Mouse (Mus musculus) heart, embryonic 12.5 days (tissue): ENCODE data around the gene Fcna. TPM values are rescaled to one million over a fixed set of nuclear protein-coding genes. Genes with fewer than 3 reads are reported as not detected.

Experiments used
- ATAC-seq: fragments of 200-750 bp; cut with Nextera tagmentation; 2 replicates; pipeline ENCODE4 v1.8.0; 2017; ENCODE audit warnings: moderate TSS enrichment, moderate library complexity; ENCODE audit not compliant: insufficient number of reproducible peaks, low FRiP score
- H3K27ac ChIP-seq: fragments of 300-500 bp; sonication (generic); 2 replicates; pipeline ENCODE4 v1.5.1; 2016; ENCODE audit warnings: mild to moderate bottlenecking, moderate library complexity; ENCODE audit not compliant: poor library complexity, severe bottlenecking
- H3K27me3 ChIP-seq: fragments of 300-500 bp; sonication (generic); replicated peaks from 2 replicates; pipeline ENCODE4 v1.6.1; 2016; ENCODE audit warnings: mild to moderate bottlenecking, moderate library complexity
- H3K36me3 ChIP-seq: fragments of 300-500 bp; sonication (generic); 2 replicates; pipeline ENCODE4 v1.6.1; 2016; ENCODE audit warnings: mild to moderate bottlenecking, moderate library complexity
- H3K4me1 ChIP-seq: fragments of 300-500 bp; sonication (generic); replicated peaks from 2 replicates; pipeline ENCODE4 v1.6.1; 2016; ENCODE audit warnings: mild to moderate bottlenecking
- H3K4me2 ChIP-seq: fragments of 300-500 bp; sonication (generic); 2 replicates; pipeline ENCODE4 v1.6.1; 2016; ENCODE audit warnings: mild to moderate bottlenecking, moderate library complexity
- H3K4me3 ChIP-seq: fragments of 300-500 bp; sonication (generic); 2 replicates; pipeline ENCODE4 v1.5.1; 2016; ENCODE audit warnings: mild to moderate bottlenecking
- H3K9ac ChIP-seq: fragments of 300-500 bp; sonication (generic); 2 replicates; pipeline ENCODE4 v1.6.1; 2016; ENCODE audit warnings: mild to moderate bottlenecking, moderate library complexity
- H3K9me3 ChIP-seq: fragments of 300-500 bp; sonication (generic); replicated peaks from 2 replicates; pipeline ENCODE4 v1.6.1; 2016; ENCODE audit warnings: mild to moderate bottlenecking, moderate library complexity
- WGBS: fragments of 180-500 bp; shearing (Covaris S2); methylation state at CpG from one replicate; pipeline ENCODE4 v1.1.7; 2016; 5-methylcytosine and 5-hydroxymethylcytosine counted together
- polyA plus RNA-seq: library from polyadenylated mRNA; unstranded; fragments of >200 nt; fragmentation: Nextera tagmentation; extraction: Ambion mirVana; gene quantifications from 2 replicates; pipeline ENCODE4 v1.2.1, GENCODE M21; 2016

Fcna gene
- 0.63 and 1.1 TPM in 2 replicates for polyA plus RNA-seq

- H3K9me3 ChIP-seq, result no peaks in the 10 kb centered on the region
- no peak within 1 kb of the TSS for H3K4me3 ChIP-seq
- H3K36me3 ChIP-seq, result no peaks in the 10 kb centered on the region
- ATAC-seq, result no peak
- H3K27me3 ChIP-seq, result peaks cover 7% of the 10 kb centered on the region; the same call in 1 of the 2 replicates
- no peak within 1 kb of the TSS for H3K9ac ChIP-seq
- H3K4me2 ChIP-seq, result no peak within 1 kb of the TSS
- H3K4me1 ChIP-seq, result no peaks in the 10 kb centered on the region
- no peak within 1 kb of the TSS for H3K27ac ChIP-seq
- 62% methylated on average over 6 of the region's 6 CpGs for WGBS
Measured at GRCm38 (mm10) chr2:25627811-25628210, at the start of gene Fcna. Gene Fcna (minus strand): TSS chr2:25628030.

- no peak within 1 kb of the TSS for H3K4me2 ChIP-seq
- WGBS, result 80% methylated on average over 3 of the region's 3 CpGs
- H3K4me1 ChIP-seq, result no peaks in the 10 kb centered on the region
- H3K4me3 ChIP-seq, result no peak within 1 kb of the TSS
- no peak within 1 kb of the TSS for H3K9ac ChIP-seq
- H3K27ac ChIP-seq, result no peak within 1 kb of the TSS
- no peaks in the 10 kb centered on the region for H3K36me3 ChIP-seq
- no peaks in the 10 kb centered on the region for H3K9me3 ChIP-seq
- no peak for ATAC-seq
- no peaks in the 10 kb centered on the region; the same call in 1 of the 2 replicates for H3K27me3 ChIP-seq
Measured at GRCm38 (mm10) chr2:25676486-25676885, 48.7 kb upstream of the Fcna start, which contains the start of gene Lcn6. Gene Lcn6 (plus strand): TSS chr2:25676786.

- Histone ChIP-seq H3K36me3 (no peaks in the 10 kb centered on the region), H3K9ac (no peak overlapping the region), H3K27me3 (no peaks in the 10 kb centered on the region), H3K9me3 (no peaks in the 10 kb centered on the region), H3K27ac (no peak overlapping the region), H3K4me3 (no peak overlapping the region), H3K4me1 (no peaks in the 10 kb centered on the region), H3K4me2 (no peak overlapping the region)
- WGBS, result 53% methylated on average over 1 of the region's 1 CpGs
- no peak for ATAC-seq
Measured at GRCm38 (mm10) chr2:25666516-25666915, 38.7 kb upstream of the Fcna start.

- Histone ChIP-seq H3K9me3 (no peaks in the 10 kb centered on the region), H3K4me1 (no peaks in the 10 kb centered on the region), H3K27me3 (no peaks in the 10 kb centered on the region), H3K9ac (no peak overlapping the region), H3K27ac (no peak overlapping the region), H3K4me2 (no peak overlapping the region), H3K36me3 (no peaks in the 10 kb centered on the region), H3K4me3 (no peak overlapping the region)
- WGBS, result 80% methylated on average over 5 of the region's 5 CpGs
- ATAC-seq, result no peak
Measured at GRCm38 (mm10) chr2:25664125-25664524, 36.3 kb upstream of the Fcna start.

GRCm38 (mm10) chr2:25663511-25663910 is 35.7 kb upstream of the Fcna start:
- H3K4me3 ChIP-seq, result no peak overlapping the region

GRCm38 (mm10) chr2:25661245-25661970 is 33.6 kb upstream of the Fcna start:
- Histone ChIP-seq H3K4me2 (no peak overlapping the region), H3K36me3 (no peaks in the 10 kb centered on the region), H3K4me1 (no peaks in the 10 kb centered on the region), H3K27ac (no peak overlapping the region), H3K9ac (no peak overlapping the region), H3K27me3 (no peaks in the 10 kb centered on the region), H3K9me3 (no peaks in the 10 kb centered on the region), H3K4me3 (no peak overlapping the region)
- ATAC-seq, result no peak
- WGBS, result 73% methylated on average over 6 of the region's 6 CpGs

More at GRCm38 (mm10) chr2:25663511-25663910, 35.7 kb upstream of the Fcna start:
- H3K4me2 ChIP-seq, result no peak overlapping the region
- no peaks in the 10 kb centered on the region for H3K4me1 ChIP-seq
- ATAC-seq, result no peak
- 59% methylated on average over 1 of the region's 1 CpGs for WGBS
- H3K27ac ChIP-seq, result no peak overlapping the region
- no peak overlapping the region for H3K9ac ChIP-seq
- no peaks in the 10 kb centered on the region for H3K27me3 ChIP-seq
- no peaks in the 10 kb centered on the region for H3K36me3 ChIP-seq
- no peaks in the 10 kb centered on the region for H3K9me3 ChIP-seq

- H3K36me3 ChIP-seq, result no peaks in the 10 kb centered on the region
- no peaks in the 10 kb centered on the region for H3K9me3 ChIP-seq
- H3K4me1 ChIP-seq, result no peaks in the 10 kb centered on the region
- no peak overlapping the region for H3K4me3 ChIP-seq
- H3K4me2 ChIP-seq, result no peak overlapping the region
- WGBS, result 79% methylated on average over 8 of the region's 8 CpGs
- H3K27me3 ChIP-seq, result peaks cover 10% of the 10 kb centered on the region
- H3K9ac ChIP-seq, result no peak overlapping the region
- no peak overlapping the region for H3K27ac ChIP-seq
- ATAC-seq, result no peak
Measured at GRCm38 (mm10) chr2:25660279-25660678, 32.4 kb upstream of the Fcna start.

- Histone ChIP-seq H3K4me2 (no peak within 1 kb of the TSS), H3K27me3 (peaks cover 26% of the 10 kb centered on the region), H3K36me3 (no peaks in the 10 kb centered on the region), H3K9ac (no peak within 1 kb of the TSS), H3K9me3 (no peaks in the 10 kb centered on the region), H3K4me3 (no peak within 1 kb of the TSS), H3K4me1 (no peaks in the 10 kb centered on the region), H3K27ac (no peak within 1 kb of the TSS)
- no peak for ATAC-seq
Measured at GRCm38 (mm10) chr2:25657652-25658051, 29.8 kb upstream of the Fcna start, which contains the start of gene Lcn5. Gene Lcn5 (plus strand): TSS chr2:25657952.

GRCm38 (mm10) chr2:25657246-25657645 is 29.4 kb upstream of the Fcna start:
- no peak for ATAC-seq
- Histone ChIP-seq H3K9me3 (no peaks in the 10 kb centered on the region), H3K36me3 (no peaks in the 10 kb centered on the region), H3K27me3 (peaks cover 26% of the 10 kb centered on the region), H3K9ac (no peak overlapping the region), H3K4me1 (no peaks in the 10 kb centered on the region), H3K27ac (no peak overlapping the region), H3K4me3 (no peak overlapping the region), H3K4me2 (no peak overlapping the region)
- WGBS, result 72% methylated on average over 4 of the region's 4 CpGs

- no peak overlapping the region for H3K4me3 ChIP-seq
- H3K36me3 ChIP-seq, result no peaks in the 10 kb centered on the region
- no peaks in the 10 kb centered on the region for H3K9me3 ChIP-seq
- no peak overlapping the region for H3K9ac ChIP-seq
- H3K27ac ChIP-seq, result no peak overlapping the region
- H3K4me2 ChIP-seq, result no peak overlapping the region
- WGBS, result 78% methylated on average over 4 of the region's 4 CpGs
- no peaks in the 10 kb centered on the region for H3K4me1 ChIP-seq
- ATAC-seq, result no peak
- peaks cover 26% of the 10 kb centered on the region for H3K27me3 ChIP-seq
Measured at GRCm38 (mm10) chr2:25656691-25657090, 28.9 kb upstream of the Fcna start.

- WGBS, result 63% methylated on average over 1 of the region's 1 CpGs
- no peak overlapping the region for H3K4me2 ChIP-seq
- H3K27ac ChIP-seq, result no peak overlapping the region
- H3K9me3 ChIP-seq, result no peaks in the 10 kb centered on the region
- no peak overlapping the region for H3K9ac ChIP-seq
- no peak for ATAC-seq
- peaks cover 26% of the 10 kb centered on the region for H3K27me3 ChIP-seq
- no peaks in the 10 kb centered on the region for H3K36me3 ChIP-seq
- H3K4me1 ChIP-seq, result no peaks in the 10 kb centered on the region
- H3K4me3 ChIP-seq, result no peak overlapping the region
Measured at GRCm38 (mm10) chr2:25654502-25654901, 26.7 kb upstream of the Fcna start.

GRCm38 (mm10) chr2:25652902-25653301 is 25.1 kb upstream of the Fcna start, which contains the start of gene Lcn8:
Gene Lcn8 (plus strand): TSS chr2:25653120.
- Histone ChIP-seq H3K27ac (no peak within 1 kb of the TSS), H3K27me3 (peaks cover 26% of the 10 kb centered on the region), H3K4me1 (no peaks in the 10 kb centered on the region), H3K9me3 (no peaks in the 10 kb centered on the region), H3K4me2 (no peak within 1 kb of the TSS), H3K36me3 (no peaks in the 10 kb centered on the region), H3K4me3 (no peak within 1 kb of the TSS), H3K9ac (no peak within 1 kb of the TSS)
- no peak for ATAC-seq
- 86% methylated on average over 2 of the region's 2 CpGs for WGBS
